Mouse (Mus musculus) limb, embryonic 11.5 days (tissue): Measurements from ENCODE around the gene Ddx46. TPM values are rescaled to one million over a fixed set of nuclear protein-coding genes. Genes with fewer than 3 reads are reported as not detected.

Source experiments
- ATAC-seq: fragments of 200-750 bp; cut with Nextera tagmentation; 2 replicates; pipeline ENCODE4 v1.8.0; 2017; ENCODE audit warnings: low read depth; ENCODE audit not compliant: insufficient number of reproducible peaks, low FRiP score, low TSS enrichment
- DNase-seq: peaks from one replicate; pipeline ENCODE4 v3.0.0-alpha.2; 2015; ENCODE audit warnings: low spot score
- H3K27ac ChIP-seq: fragments of 300-500 bp; sonication (generic); replicated peaks from 2 replicates; pipeline ENCODE4 v1.5.1; 2014; ENCODE audit warnings: low read depth, mild to moderate bottlenecking, low read length
- H3K27me3 ChIP-seq: fragments of 300-500 bp; sonication (generic); 2 replicates; pipeline ENCODE4 v1.6.1; 2014; ENCODE audit warnings: mild to moderate bottlenecking, low read length, mixed read lengths; ENCODE audit not compliant: control insufficient read depth, insufficient read depth
- H3K36me3 ChIP-seq: fragments of 300-500 bp; sonication (generic); 2 replicates; pipeline ENCODE4 v1.6.1; 2014; ENCODE audit warnings: mild to moderate bottlenecking, low read length, moderate library complexity, mixed read lengths; ENCODE audit not compliant: control insufficient read depth, insufficient read depth
- H3K4me1 ChIP-seq: fragments of 300-500 bp; sonication (generic); 2 replicates; pipeline ENCODE4 v1.6.1; 2014; ENCODE audit warnings: low read length, mixed read lengths; ENCODE audit not compliant: control insufficient read depth, insufficient read depth
- H3K4me2 ChIP-seq: fragments of 300-500 bp; sonication (generic); 2 replicates; pipeline ENCODE4 v1.6.1; 2014; ENCODE audit warnings: low read depth, mild to moderate bottlenecking, moderate library complexity; ENCODE audit not compliant: severe bottlenecking
- H3K4me3 ChIP-seq: fragments of 300-500 bp; sonication (generic); 2 replicates; pipeline ENCODE4 v1.5.1; 2014; ENCODE audit warnings: low read depth, low read length
- H3K9ac ChIP-seq: fragments of 300-500 bp; sonication (generic); 2 replicates; pipeline ENCODE4 v1.6.1; 2014; ENCODE audit warnings: mild to moderate bottlenecking, low read length
- H3K9me3 ChIP-seq: fragments of 300-500 bp; sonication (generic); 2 replicates; pipeline ENCODE4 v1.6.1; 2016; ENCODE audit warnings: low read length; ENCODE audit not compliant: control insufficient read depth
- WGBS: fragments of 180-500 bp; shearing (Covaris S2); extraction: QIAGEN DNeasy Blood & Tissue Kit; methylation state at CpG from one replicate; pipeline ENCODE4 v1.1.7; 2014; 5-methylcytosine and 5-hydroxymethylcytosine counted together
- polyA plus RNA-seq: library from polyadenylated mRNA; unstranded; fragments of >200 nt; fragmentation: Nextera tagmentation; extraction: Ambion mirVana; gene quantifications from 2 replicates; pipeline ENCODE4 v1.2.1, GENCODE M21; 2014

Ddx46 gene
- polyA plus RNA-seq, 1 experiment from 2014 or later = 60.8 TPM

DNA sequence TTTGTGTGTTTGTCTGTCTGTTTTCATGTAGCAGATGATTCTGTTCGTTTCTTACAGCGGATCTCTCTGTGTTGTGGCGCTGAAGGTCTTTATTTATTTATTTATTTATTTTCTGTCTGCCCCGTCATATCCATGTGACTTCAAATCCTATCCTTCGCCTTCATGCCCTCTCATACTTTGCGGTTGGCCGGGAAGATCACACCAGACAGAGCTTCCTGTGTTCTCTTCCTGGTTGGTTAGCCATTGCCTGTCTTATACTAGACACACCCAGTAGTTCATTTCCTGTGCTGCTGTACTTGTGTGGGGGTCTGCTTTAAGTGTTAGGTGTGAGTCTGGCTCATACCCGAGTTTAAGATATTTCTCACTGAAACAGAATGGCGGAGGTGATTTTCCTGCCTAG lies 34.2 kb upstream of the Ddx46 start:
- Histone ChIP-seq H3K4me2 (peak overlapping the region; percentile 64), H3K27me3 (no peaks in the 10 kb centered on the region), H3K9ac (peak overlapping the region; percentile 81), H3K4me3 (peak overlapping the region; percentile 86), H3K36me3 (peaks cover 14% of the 10 kb centered on the region; the same call in 1 of the 2 replicates), H3K9me3 (no peaks in the 10 kb centered on the region), H3K4me1 (peaks cover 5% of the 10 kb centered on the region), H3K27ac (no peak overlapping the region)
- DNase-seq (no peak), ATAC-seq (no peak)
- WGBS = 30% methylated on average over 9 of the region's 9 CpGs

GRCm38 (mm10) chr13:55601611-55602010 lies 33.2 kb upstream of the Ddx46 start:
- H3K4me3 ChIP-seq = no peak overlapping the region
- H3K4me1 ChIP-seq = peaks cover 5% of the 10 kb centered on the region
- DNase-seq (peak; percentile 94), ATAC-seq (no peak)
- H3K27me3 ChIP-seq = no peaks in the 10 kb centered on the region
- H3K4me2 ChIP-seq = no peak overlapping the region
- no peaks in the 10 kb centered on the region for H3K9me3 ChIP-seq
- no peak overlapping the region for H3K27ac ChIP-seq
- H3K36me3 ChIP-seq = peaks cover 10% of the 10 kb centered on the region; the same call in 1 of the 2 replicates
- no peak overlapping the region for H3K9ac ChIP-seq
- 8% methylated on average over 3 of the region's 3 CpGs for WGBS

GRCm38 (mm10) chr13:55604606-55605005 lies 30.2 kb upstream of the Ddx46 start:
- H3K4me3 ChIP-seq = no peak overlapping the region
- H3K27me3 ChIP-seq = no peaks in the 10 kb centered on the region
- peaks cover 5% of the 10 kb centered on the region for H3K4me1 ChIP-seq
- ATAC-seq (no peak), DNase-seq (no peak)
- WGBS = 89% methylated on average over 3 of the region's 3 CpGs
- no peak overlapping the region for H3K9ac ChIP-seq
- no peaks in the 10 kb centered on the region for H3K9me3 ChIP-seq
- H3K36me3 ChIP-seq = peaks cover 9% of the 10 kb centered on the region
- H3K27ac ChIP-seq = no peak overlapping the region
- H3K4me2 ChIP-seq = no peak overlapping the region

DNA sequence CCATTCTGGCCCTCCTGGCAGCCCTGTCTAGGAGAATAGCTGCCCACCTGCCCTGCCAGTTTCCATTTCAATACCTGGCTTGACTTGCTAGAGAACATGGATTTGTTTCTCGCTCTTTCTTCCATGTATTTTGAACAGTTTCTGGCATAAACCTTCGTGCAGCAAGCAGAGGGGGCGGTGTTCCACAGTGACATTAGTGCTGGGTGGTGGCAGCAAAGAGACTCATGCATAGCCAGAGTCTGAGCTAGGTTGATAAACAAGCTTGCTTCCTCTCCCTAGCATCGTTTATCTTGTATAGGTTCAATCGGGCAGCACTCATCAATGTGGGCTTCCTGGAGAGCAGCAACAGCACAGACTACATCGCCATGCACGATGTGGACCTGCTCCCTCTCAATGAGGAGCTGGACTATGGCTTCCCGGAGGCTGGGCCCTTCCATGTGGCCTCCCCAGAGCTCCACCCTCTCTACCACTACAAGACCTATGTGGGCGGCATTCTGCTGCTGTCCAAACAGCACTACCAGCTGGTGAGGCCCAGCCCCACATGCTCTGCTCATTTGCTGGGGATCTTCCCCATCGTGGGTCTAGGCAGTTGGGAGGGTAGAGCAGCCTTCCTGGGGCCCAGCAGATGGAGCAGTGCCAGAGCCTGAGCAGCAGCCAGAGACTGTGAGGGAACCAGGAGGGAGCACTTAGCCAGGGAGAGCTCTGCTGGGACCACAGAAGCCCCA lies 27.8 kb upstream of the Ddx46 start:
- no peak overlapping the region for H3K27ac ChIP-seq
- H3K9ac ChIP-seq = no peak overlapping the region
- peaks cover 5% of the 10 kb centered on the region; the same call in 1 of the 2 replicates for H3K4me1 ChIP-seq
- ATAC-seq = no peak
- DNase-seq = no peak
- H3K27me3 ChIP-seq = no peaks in the 10 kb centered on the region
- 79% methylated on average over 10 of the region's 10 CpGs for WGBS
- H3K36me3 ChIP-seq = peaks cover 9% of the 10 kb centered on the region
- no peak overlapping the region for H3K4me3 ChIP-seq
- H3K4me2 ChIP-seq = no peak overlapping the region
- H3K9me3 ChIP-seq = no peaks in the 10 kb centered on the region

- H3K4me2 ChIP-seq = no peak overlapping the region
- no peak overlapping the region for H3K4me3 ChIP-seq
- 88% methylated on average over 2 of the region's 2 CpGs for WGBS
- no peaks in the 10 kb centered on the region for H3K27me3 ChIP-seq
- H3K9me3 ChIP-seq = no peaks in the 10 kb centered on the region
- H3K27ac ChIP-seq = no peak overlapping the region
- no peak for DNase-seq
- H3K36me3 ChIP-seq = peaks cover 9% of the 10 kb centered on the region
- ATAC-seq = no peak
- H3K9ac ChIP-seq = no peak overlapping the region
- H3K4me1 ChIP-seq = peaks cover 5% of the 10 kb centered on the region; the same call in 1 of the 2 replicates
Measured at GRCm38 (mm10) chr13:55607624-55608006, 27.2 kb upstream of the Ddx46 start.

DNA sequence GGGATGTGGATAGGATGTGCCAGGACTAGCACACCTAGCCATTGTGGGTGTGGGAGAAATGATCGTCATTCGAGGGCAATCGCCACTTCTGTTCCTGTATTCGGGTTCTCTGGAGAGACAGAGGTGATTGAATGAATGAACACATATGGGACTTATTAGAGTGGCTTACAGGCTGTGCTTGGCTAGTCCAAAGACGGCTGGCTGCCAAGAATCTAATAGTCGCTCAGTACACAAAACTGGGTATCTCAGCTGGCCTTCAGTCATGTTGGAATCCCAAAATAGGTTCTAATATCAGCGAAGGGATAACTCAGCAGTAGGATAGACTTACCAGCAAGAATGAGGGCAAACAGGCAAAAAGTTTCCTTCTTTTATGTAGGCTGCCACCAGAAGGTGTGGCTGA lies 22.8 kb upstream of the Ddx46 start:
- WGBS = 35% methylated on average over 7 of the region's 7 CpGs
- DNase-seq (peak; percentile 25), ATAC-seq (no peak)
- Histone ChIP-seq H3K36me3 (peaks cover 6% of the 10 kb centered on the region), H3K9me3 (no peaks in the 10 kb centered on the region), H3K9ac (no peak overlapping the region), H3K4me1 (peaks cover 5% of the 10 kb centered on the region; the same call in 1 of the 2 replicates), H3K4me2 (no peak overlapping the region), H3K4me3 (no peak overlapping the region), H3K27ac (no peak overlapping the region), H3K27me3 (no peaks in the 10 kb centered on the region)

- ATAC-seq = no peak
- no peak overlapping the region for H3K9ac ChIP-seq
- H3K36me3 ChIP-seq = peaks cover 6% of the 10 kb centered on the region
- no peak for DNase-seq
- H3K9me3 ChIP-seq = no peaks in the 10 kb centered on the region
- peaks cover 5% of the 10 kb centered on the region; the same call in 1 of the 2 replicates for H3K4me1 ChIP-seq
- no peak overlapping the region for H3K4me3 ChIP-seq
- WGBS = 51% methylated on average over 5 of the region's 5 CpGs
- H3K4me2 ChIP-seq = no peak overlapping the region
- H3K27ac ChIP-seq = no peak overlapping the region
- H3K27me3 ChIP-seq = no peaks in the 10 kb centered on the region
Measured at GRCm38 (mm10) chr13:55613471-55613870, 21.4 kb upstream of the Ddx46 start.

- Histone ChIP-seq H3K9me3 (no peaks in the 10 kb centered on the region), H3K27me3 (no peaks in the 10 kb centered on the region), H3K4me2 (no peak overlapping the region), H3K4me3 (no peak overlapping the region), H3K36me3 (no peaks in the 10 kb centered on the region), H3K4me1 (no peaks in the 10 kb centered on the region; the same call in 1 of the 2 replicates), H3K27ac (no peak overlapping the region), H3K9ac (no peak overlapping the region)
- 96% methylated on average over 4 of the region's 4 CpGs for WGBS
- DNase-seq (no peak), ATAC-seq (no peak)
Measured at GRCm38 (mm10) chr13:55619328-55619727, 15.5 kb upstream of the Ddx46 start.
